Mouse (Mus musculus) cerebellum, adult 2 months (tissue): ENCODE data around the gene Cd9.

Experiments used
- CTCF ChIP-seq: fragments of 200-500 bp; IDR thresholded peaks from 2 replicates; pipeline ENCODE4 v1.5.1; 2011; ENCODE audit warnings: low read depth, mild to moderate bottlenecking, control low read depth, low read length, moderate library complexity, borderline replicate concordance; ENCODE audit not compliant: insufficient read depth
- POLR2A ChIP-seq: fragments of 200-500 bp; IDR thresholded peaks from 2 replicates; pipeline ENCODE4 v1.6.1; 2011; ENCODE audit warnings: low read length, control low read depth, borderline replicate concordance; ENCODE audit not compliant: insufficient read depth

GRCm38 (mm10) chr6:125422051-125422822 lies 72.4 kb downstream of the Cd9 start:
- TF ChIP-seq CTCF, result no peak
- TF ChIP-seq POLR2A, result no peak
